Mouse (Mus musculus) spleen, adult 2 months (tissue): ENCODE results near the gene Car5a. TPM values are rescaled to one million over a fixed set of nuclear protein-coding genes. Genes with fewer than 3 reads are reported as not detected.

Experiments
- DNase-seq, 2 experiments: peaks; one replicate each; pipeline versions ENCODE4 v3.0.0 to v3.0.0-alpha.2; 2012 to 2021; ENCODE audit warnings: low spot score in 2 of 2, low read depth in 1 of 2
- H3K27ac ChIP-seq: fragments of 200-500 bp; 2 replicates; pipeline ENCODE4 v1.5.1; 2012; ENCODE audit warnings: low read length, inconsistent platforms; ENCODE audit not compliant: insufficient read depth
- H3K27me3 ChIP-seq: fragments of 200-500 bp; 2 replicates; pipeline ENCODE4 v1.6.1; 2012; ENCODE audit warnings: mild to moderate bottlenecking, moderate library complexity, low read length, inconsistent platforms; ENCODE audit not compliant: control insufficient read depth, insufficient read depth
- H3K36me3 ChIP-seq: fragments of 200-500 bp; 2 replicates; pipeline ENCODE4 v1.6.1; 2012; ENCODE audit warnings: mild to moderate bottlenecking, low read length, inconsistent platforms; ENCODE audit not compliant: control insufficient read depth, insufficient read depth
- H3K4me1 ChIP-seq: fragments of 200-500 bp; 2 replicates; pipeline ENCODE4 v1.6.1; 2011; ENCODE audit warnings: inconsistent platforms; ENCODE audit not compliant: control insufficient read depth, insufficient read depth, insufficient read length
- H3K4me3 ChIP-seq: fragments of 200-500 bp; 2 replicates; pipeline ENCODE4 v1.5.1; 2011; ENCODE audit warnings: mild to moderate bottlenecking, inconsistent platforms; ENCODE audit not compliant: insufficient read depth, insufficient read length; ENCODE audit errors: extremely low read depth
- CTCF ChIP-seq: fragments of 200-500 bp; IDR thresholded peaks from 2 replicates; pipeline ENCODE4 v1.5.1; 2011; ENCODE audit warnings: mild to moderate bottlenecking, inconsistent platforms; ENCODE audit not compliant: insufficient read depth, insufficient read length, insufficient replicate concordance; ENCODE audit errors: extremely low read depth
- POLR2A ChIP-seq: fragments of 200-500 bp; IDR thresholded peaks from 2 replicates; pipeline ENCODE4 v1.6.1; 2011; ENCODE audit warnings: low read depth, low read length, inconsistent platforms
- WGBS: fragments of 180-500 bp; shearing (Covaris S2); methylation state at CpG from one replicate; pipeline ENCODE4 v1.1.7; 2018; 5-methylcytosine and 5-hydroxymethylcytosine counted together
- polyA plus RNA-seq: library from polyadenylated mRNA; depleted of rRNA; stranded (reverse); fragments of >200 nt; gene quantifications from 2 replicates; pipeline ENCODE4 v1.2.3, GENCODE M21; 2012

Gene Car5a
- polyA plus RNA-seq, 1 experiment = 0.08 TPM

DNA sequence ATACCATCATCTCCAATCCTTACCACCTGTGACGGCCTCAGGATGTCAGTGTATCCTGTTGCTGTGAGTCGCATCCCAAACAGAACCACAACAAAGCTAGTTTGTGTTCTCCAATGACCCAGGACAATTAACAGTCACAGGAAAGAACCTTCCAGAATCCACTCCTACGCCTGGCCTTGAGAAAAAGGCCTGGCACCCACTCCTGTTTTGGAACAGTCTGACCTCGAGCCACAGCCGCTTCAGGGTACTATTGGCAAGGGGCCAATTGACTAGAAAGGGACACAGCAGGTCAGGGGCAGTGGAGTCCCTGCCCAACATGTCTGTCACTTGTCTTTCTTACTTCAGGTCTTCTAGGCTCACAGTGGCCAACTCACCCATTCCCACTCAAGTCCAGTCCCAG, 51.8 kb downstream of the Car5a start:
- H3K27ac ChIP-seq = no peak overlapping the region
- no peaks in the 10 kb centered on the region for H3K4me1 ChIP-seq
- DNase-seq = no peak
- H3K4me3 ChIP-seq = no peak overlapping the region
- TF ChIP-seq POLR2A (no peak), CTCF (no peak)
- no peaks in the 10 kb centered on the region for H3K27me3 ChIP-seq
- WGBS = 90% methylated on average over 5 of the region's 5 CpGs
- H3K36me3 ChIP-seq = peaks cover 6% of the 10 kb centered on the region; the same call in 1 of the 2 replicates

DNA sequence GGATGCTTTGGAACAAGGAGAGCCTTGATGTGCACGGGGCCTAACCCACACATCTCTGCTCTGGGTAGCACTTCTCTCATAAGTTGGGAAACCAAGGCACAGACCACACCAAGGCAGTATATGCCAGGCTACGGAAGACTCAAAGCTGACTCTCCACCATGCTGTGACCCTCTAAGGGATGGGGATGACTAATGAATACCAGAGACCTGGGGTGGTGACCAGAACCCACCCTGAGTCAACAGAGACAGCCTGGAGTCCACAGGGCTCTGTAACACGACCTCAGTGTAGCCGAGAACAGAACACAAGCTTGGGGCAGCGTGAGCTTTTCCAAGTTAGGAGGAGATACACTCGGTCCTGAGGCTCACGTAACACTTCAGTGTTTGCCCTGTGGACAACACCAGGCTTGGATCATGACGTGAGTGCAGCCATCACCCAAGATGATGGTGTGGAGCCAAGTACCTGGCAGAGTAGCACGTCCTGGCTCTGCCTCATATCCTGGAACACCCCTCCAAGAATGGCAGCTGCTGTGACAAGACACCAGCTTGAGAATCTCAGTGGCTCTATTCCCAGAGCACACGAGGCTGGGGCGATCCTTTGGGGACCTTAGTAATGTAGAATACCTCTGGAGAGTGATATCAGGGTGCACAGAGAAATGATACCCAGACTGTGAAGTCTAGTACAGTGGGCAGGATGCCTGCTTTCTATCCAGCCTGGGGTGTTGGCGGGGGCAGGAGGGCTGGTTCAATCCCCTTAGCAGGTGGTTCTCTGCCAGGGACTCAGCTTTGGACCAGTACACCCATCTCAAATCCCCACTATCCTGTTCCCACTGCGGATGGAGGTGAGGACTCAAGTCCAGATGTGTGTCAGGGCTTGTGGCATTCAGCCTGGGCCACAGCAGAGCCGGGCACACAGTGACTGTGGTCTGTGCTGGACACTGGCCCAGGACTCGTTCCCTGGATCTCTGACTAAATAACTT, 54.6 kb downstream of the Car5a start:
- no peaks in the 10 kb centered on the region for H3K27me3 ChIP-seq
- no peak overlapping the region for H3K27ac ChIP-seq
- H3K36me3 ChIP-seq = peaks cover 27% of the 10 kb centered on the region
- TF ChIP-seq CTCF = no peak
- no peak for TF ChIP-seq POLR2A
- no peak for DNase-seq
- H3K4me3 ChIP-seq = no peak overlapping the region
- H3K4me1 ChIP-seq = no peaks in the 10 kb centered on the region
- 93% methylated on average over 15 of the region's 15 CpGs for WGBS

DNA sequence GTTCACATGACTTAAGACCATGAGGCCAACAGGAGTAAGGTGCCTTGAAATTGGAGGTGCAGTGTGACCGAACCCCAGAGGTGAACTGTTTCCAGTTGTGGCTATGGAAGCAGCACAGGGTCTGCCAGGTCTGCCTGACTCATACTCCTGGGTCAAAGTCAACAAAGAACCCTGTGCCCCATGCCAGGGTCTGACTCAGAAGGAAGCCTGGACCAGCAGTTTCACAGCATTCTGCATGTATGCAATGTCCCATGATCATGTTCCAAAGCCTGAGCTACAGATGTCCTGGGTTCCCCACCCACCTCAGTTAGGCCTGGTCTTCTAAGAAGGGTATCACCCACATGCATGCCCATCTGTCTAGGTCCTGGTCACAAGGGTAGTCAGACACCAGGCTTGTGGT, 55.4 kb downstream of the Car5a start:
- Histone ChIP-seq H3K36me3 (peaks cover 33% of the 10 kb centered on the region), H3K4me1 (no peaks in the 10 kb centered on the region), H3K27ac (no peak overlapping the region), H3K4me3 (no peak overlapping the region), H3K27me3 (no peaks in the 10 kb centered on the region)
- TF ChIP-seq CTCF (no peak), POLR2A (no peak)
- no peak for DNase-seq
- 96% methylated on average over 1 of the region's 1 CpGs for WGBS

GRCm38 (mm10) chr8:121887547-121887946, 57.2 kb downstream of the Car5a start:
- no peak for TF ChIP-seq CTCF
- TF ChIP-seq POLR2A = no peak

DNA sequence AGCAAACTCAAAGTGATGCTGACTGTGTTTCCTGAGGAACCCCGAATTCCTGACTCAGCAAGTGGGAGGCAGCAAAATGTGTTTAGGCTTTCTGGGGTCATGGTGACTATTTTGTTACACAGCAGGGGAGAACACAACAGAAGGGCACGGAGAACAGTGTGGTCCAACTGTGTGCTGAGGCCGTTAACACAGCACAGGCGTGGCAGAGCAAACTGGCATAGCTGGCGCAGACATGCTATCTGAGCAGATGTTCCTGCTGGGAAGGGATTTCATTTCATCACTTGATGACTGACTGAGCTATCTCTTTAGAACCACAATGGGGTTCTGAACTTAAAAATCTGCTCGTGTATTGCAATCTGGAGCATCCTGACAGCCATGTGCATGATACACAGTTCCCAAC, 59.3 kb downstream of the Car5a start:
- Histone ChIP-seq H3K4me1 (no peaks in the 10 kb centered on the region), H3K36me3 (peaks cover 46% of the 10 kb centered on the region), H3K4me3 (no peak overlapping the region), H3K27ac (no peak overlapping the region), H3K27me3 (no peaks in the 10 kb centered on the region)
- TF ChIP-seq POLR2A (no peak), CTCF (no peak)
- no peak for DNase-seq
- WGBS = 90% methylated on average over 6 of the region's 6 CpGs

More at GRCm38 (mm10) chr8:121887547-121887946, 57.2 kb downstream of the Car5a start:
- Histone ChIP-seq H3K4me1 (no peaks in the 10 kb centered on the region), H3K4me3 (no peak overlapping the region), H3K36me3 (peaks cover 41% of the 10 kb centered on the region), H3K27me3 (no peaks in the 10 kb centered on the region), H3K27ac (no peak overlapping the region)
- WGBS = 87% methylated on average over 1 of the region's 1 CpGs
- DNase-seq = no peak

- no peak overlapping the region for H3K4me3 ChIP-seq
- H3K36me3 ChIP-seq = peaks cover 46% of the 10 kb centered on the region
- H3K27ac ChIP-seq = no peak overlapping the region
- WGBS = 97% methylated on average over 9 of the region's 9 CpGs
- no peaks in the 10 kb centered on the region for H3K4me1 ChIP-seq
- DNase-seq = no peak
- H3K27me3 ChIP-seq = no peaks in the 10 kb centered on the region
- TF ChIP-seq POLR2A (no peak), CTCF (no peak)
Measured at GRCm38 (mm10) chr8:121885001-121885400, 59.7 kb downstream of the Car5a start.

DNA sequence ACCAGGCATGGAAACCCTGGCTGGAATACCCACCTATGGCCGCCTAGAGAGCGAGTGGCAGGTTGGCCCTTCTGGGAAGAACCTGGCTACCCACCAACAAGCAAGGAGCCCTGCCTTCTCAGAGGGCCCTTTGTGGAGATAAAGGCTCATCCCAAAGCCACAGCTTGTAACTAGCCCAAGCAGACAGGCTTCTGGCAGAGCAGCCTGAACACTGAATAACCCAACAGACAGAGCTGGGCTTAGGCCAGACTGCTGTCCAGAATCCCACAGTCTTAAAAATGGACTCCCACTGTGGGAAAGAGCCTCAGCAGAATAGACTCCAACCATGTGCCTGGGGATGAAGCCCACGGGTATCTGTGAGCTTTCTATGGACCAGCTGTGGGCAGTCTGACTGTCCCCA, 60.5 kb downstream of the Car5a start:
- H3K27ac ChIP-seq = no peak overlapping the region
- TF ChIP-seq POLR2A (no peak), CTCF (no peak)
- H3K4me1 ChIP-seq = no peaks in the 10 kb centered on the region
- H3K36me3 ChIP-seq = peaks cover 46% of the 10 kb centered on the region
- no peak for DNase-seq
- 90% methylated on average over 3 of the region's 3 CpGs for WGBS
- no peak overlapping the region for H3K4me3 ChIP-seq
- no peaks in the 10 kb centered on the region for H3K27me3 ChIP-seq
